Mouse (Mus musculus) liver, embryonic 14.5 days (tissue): ENCODE measurements at regions not wholly inside any gene's neighbourhood (a gene's known extent, or its start where the extent isn't known, plus 50 kb on each side); places are given as distances from the start of the nearest gene placed in this dataset.

Experiments used
- ATAC-seq: fragments of 200-750 bp; cut with Nextera tagmentation; 2 replicates; pipeline ENCODE4 v1.8.0; 2017; ENCODE audit warnings: moderate number of reproducible peaks, mild to moderate bottlenecking, moderate library complexity; ENCODE audit not compliant: insufficient read depth
- DNase-seq, 3 experiments: peaks; one replicate each; pipeline ENCODE4 v3.0.0-alpha.2; 2012 to 2013; ENCODE audit warnings: low read depth in 3 of 3, low spot score in 3 of 3
- H3K27ac ChIP-seq: fragments of 300-500 bp; sonication (generic); 2 replicates; pipeline ENCODE4 v1.5.1; 2014; ENCODE audit warnings: moderate library complexity, mild to moderate bottlenecking, control low read depth, inconsistent platforms
- H3K27me3 ChIP-seq: fragments of 300-500 bp; sonication (generic); 2 replicates; pipeline ENCODE4 v1.6.1; 2014; ENCODE audit warnings: mild to moderate bottlenecking, low read length, moderate library complexity; ENCODE audit not compliant: control insufficient read depth, insufficient read depth
- H3K36me3 ChIP-seq: fragments of 300-500 bp; sonication (generic); replicated peaks from 2 replicates; pipeline ENCODE4 v1.6.1; 2014; ENCODE audit warnings: low read depth; ENCODE audit not compliant: control insufficient read depth, insufficient read depth
- H3K4me1 ChIP-seq, 2 experiments: fragments of 200-500 bp in 1 of 2; fragments of 300-500 bp in 1 of 2; sonication (generic) in 1 of 2; replicated peaks; 2 replicates each; pipeline ENCODE4 v1.6.1; 2012 to 2014; ENCODE audit warnings: antibody characterized with exemption in 1 of 2, inconsistent platforms in 1 of 2, low read length in 1 of 2; ENCODE audit not compliant: control insufficient read depth in 2 of 2, insufficient read depth in 2 of 2
- H3K4me2 ChIP-seq: fragments of 300-500 bp; sonication (generic); 2 replicates; pipeline ENCODE4 v1.6.1; 2014; ENCODE audit warnings: low read depth, mild to moderate bottlenecking, control low read depth, moderate library complexity
- H3K4me3 ChIP-seq, 2 experiments: fragments of 200-500 bp in 1 of 2; fragments of 300-500 bp in 1 of 2; sonication (generic) in 1 of 2; 2 replicates each; pipeline ENCODE4 v1.5.1; 2012 to 2014; ENCODE audit warnings: low read depth in 2 of 2, low read length in 2 of 2, mild to moderate bottlenecking in 2 of 2, control low read depth in 1 of 2, inconsistent platforms in 1 of 2, moderate library complexity in 1 of 2; ENCODE audit not compliant: insufficient read depth in 1 of 2
- H3K9ac ChIP-seq: fragments of 300-500 bp; sonication (generic); replicated peaks from 2 replicates; pipeline ENCODE4 v1.6.1; 2014; ENCODE audit warnings: mild to moderate bottlenecking, control low read depth, moderate library complexity
- H3K9me3 ChIP-seq: fragments of 300-500 bp; sonication (generic); 2 replicates; pipeline ENCODE4 v1.6.1; 2016; ENCODE audit warnings: low read length, mixed read lengths; ENCODE audit not compliant: control insufficient read depth
- CTCF ChIP-seq: IDR thresholded peaks from 2 replicates; pipeline ENCODE4 v1.5.1; 2016; ENCODE audit warnings: antibody characterized with exemption, low read depth, control low read depth
- EP300 ChIP-seq: IDR thresholded peaks from 2 replicates; pipeline ENCODE4 v1.6.1; 2016; ENCODE audit warnings: antibody characterized with exemption, low read depth
- WGBS: fragments of 180-500 bp; shearing (Covaris S2); extraction: QIAGEN DNeasy Blood & Tissue Kit; methylation state at CpG from one replicate; pipeline ENCODE4 v1.1.7; 2014; ENCODE audit not compliant: insufficient replicate concordance; 5-methylcytosine and 5-hydroxymethylcytosine counted together

DNA sequence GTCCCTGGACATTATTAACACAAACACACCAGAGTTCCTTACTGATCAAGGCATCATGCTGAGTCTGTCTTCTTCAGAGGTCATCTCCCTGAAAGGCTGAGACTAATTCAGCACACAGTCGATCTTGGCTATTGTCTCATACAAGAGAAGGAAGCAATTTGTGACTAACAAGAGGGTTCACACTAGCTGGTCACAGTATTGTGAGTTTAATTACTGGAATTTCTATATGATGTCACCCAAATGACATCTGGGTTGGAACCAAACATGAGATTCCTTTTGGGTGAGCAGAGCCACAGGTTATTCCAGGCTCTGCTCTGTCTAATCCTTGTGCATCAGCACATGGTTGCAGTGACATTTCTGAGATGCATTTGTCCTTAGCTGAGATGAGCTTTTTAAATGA is 1728.9 kb upstream of the Gm7489 start:
- Histone ChIP-seq H3K9ac (no peak overlapping the region), H3K27ac (no peak overlapping the region), H3K36me3 (no peaks in the 10 kb centered on the region), H3K4me2 (no peak overlapping the region), H3K9me3 (no peaks in the 10 kb centered on the region), H3K27me3 (no peaks in the 10 kb centered on the region), H3K4me1 (no peaks in the 10 kb centered on the region; a peak in 1 of 4 replicates), H3K4me3 (no peak overlapping the region)
- no peak for DNase-seq
- no peak for ATAC-seq
- 31% methylated on average over 1 of the region's 1 CpGs for WGBS
- TF ChIP-seq CTCF (no peak), EP300 (no peak)

DNA sequence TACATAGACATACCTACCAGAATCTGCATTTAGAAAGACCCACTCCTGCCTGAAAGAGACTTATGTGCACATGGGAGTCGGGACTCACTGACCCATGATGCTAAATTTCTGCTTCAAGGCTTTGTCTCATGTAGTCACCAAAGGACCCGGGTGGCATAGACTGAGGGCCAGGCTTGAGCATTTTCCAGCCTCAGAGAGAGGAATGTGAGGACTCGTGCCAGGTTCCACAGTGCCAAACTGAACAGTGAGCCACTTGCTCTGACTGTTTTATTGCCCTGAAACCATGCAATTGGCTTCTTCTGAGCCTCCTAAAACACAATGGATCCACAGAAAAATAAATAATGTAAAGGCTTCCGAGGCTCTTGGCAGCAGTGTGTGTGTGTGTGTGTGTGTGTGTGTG is 1727.9 kb upstream of the Gm7489 start:
- Histone ChIP-seq H3K27ac (no peak overlapping the region), H3K4me1 (no peaks in the 10 kb centered on the region; a peak in 1 of 4 replicates), H3K4me3 (no peak overlapping the region), H3K36me3 (no peaks in the 10 kb centered on the region), H3K4me2 (no peak overlapping the region), H3K27me3 (no peaks in the 10 kb centered on the region), H3K9me3 (no peaks in the 10 kb centered on the region), H3K9ac (no peak overlapping the region)
- no peak for DNase-seq
- 40% methylated on average over 4 of the region's 4 CpGs for WGBS
- TF ChIP-seq CTCF (no peak), EP300 (no peak)
- no peak for ATAC-seq

DNA sequence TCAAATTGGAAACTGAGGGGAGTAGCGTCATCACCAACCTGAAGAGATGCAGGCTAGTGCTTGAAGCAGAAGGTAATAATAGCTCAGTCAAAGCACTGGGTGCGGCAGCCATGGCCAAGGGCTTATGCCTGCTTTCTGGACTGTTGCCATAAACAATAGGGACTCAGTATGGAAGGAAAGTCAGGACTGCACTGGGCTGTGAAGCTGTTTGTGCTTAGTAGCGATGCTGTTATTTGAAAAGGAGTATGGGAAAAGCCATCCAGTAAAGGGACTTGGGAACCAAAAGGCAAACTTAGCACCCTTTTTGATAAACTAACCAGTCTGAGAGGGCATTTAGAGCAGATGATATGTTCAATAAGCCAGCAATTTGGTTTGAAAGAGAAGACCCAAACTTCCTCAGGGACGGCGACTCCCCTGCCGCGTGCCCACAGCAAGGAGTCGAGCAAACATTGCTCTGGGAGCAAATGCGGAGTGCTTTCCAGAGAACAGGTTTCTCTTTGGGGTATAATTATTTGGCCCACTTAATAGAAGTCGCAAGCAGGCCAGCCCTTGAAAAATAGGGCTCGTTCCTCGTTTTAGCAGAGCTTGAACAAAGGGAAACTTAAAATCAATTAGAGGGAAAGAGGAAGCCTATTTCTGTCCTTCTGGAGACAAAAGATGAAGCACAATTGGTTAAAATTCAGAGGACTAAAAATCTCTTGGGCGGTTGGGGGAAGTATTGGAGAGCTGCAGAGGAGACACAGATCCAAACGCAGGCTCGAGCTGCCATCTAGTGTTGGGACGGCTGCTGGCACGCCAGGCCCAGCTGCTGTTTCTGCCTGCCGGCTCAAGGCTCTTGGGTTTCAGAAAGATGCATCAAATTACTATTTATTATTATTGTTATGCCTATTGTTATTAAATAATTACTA is 1724.3 kb upstream of the Gm7489 start:
- Histone ChIP-seq H3K4me3 (no peak overlapping the region), H3K27ac (no peak overlapping the region), H3K9me3 (no peaks in the 10 kb centered on the region), H3K4me2 (no peak overlapping the region), H3K27me3 (no peaks in the 10 kb centered on the region), H3K36me3 (no peaks in the 10 kb centered on the region), H3K9ac (no peak overlapping the region), H3K4me1 (peaks cover 4 to 5% of the 10 kb centered on the region in 2 experiments)
- no peak for ATAC-seq
- TF ChIP-seq CTCF (peak; percentile 85), EP300 (no peak)
- DNase-seq: peak in 2 of 3 experiments; percentile 12 to 20
- 28% methylated on average over 18 of the region's 18 CpGs for WGBS

DNA sequence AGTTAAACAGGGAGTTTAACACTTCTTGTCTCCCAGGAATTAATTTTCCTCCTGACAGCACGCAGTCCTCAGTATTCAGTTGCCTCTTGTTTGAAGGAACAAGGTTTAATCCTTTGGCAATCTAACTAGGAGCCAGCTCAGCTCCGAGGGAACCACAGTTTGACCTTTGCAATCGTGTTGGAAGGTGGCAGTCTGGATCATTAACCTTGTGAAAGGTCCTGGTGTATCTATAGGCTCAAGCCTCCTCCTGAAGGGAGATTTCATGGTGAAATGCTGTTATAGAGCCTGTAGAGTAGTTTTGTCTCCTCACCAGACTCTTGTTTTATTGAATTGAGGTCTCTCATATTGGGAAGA is 1723.6 kb upstream of the Gm7489 start:
- DNase-seq: no peak
- Histone ChIP-seq H3K27me3 (no peaks in the 10 kb centered on the region), H3K27ac (no peak overlapping the region), H3K9ac (no peak overlapping the region), H3K4me3 (no peak overlapping the region), H3K4me1 (peaks cover 9% of the 10 kb centered on the region in 2 experiments), H3K4me2 (no peak overlapping the region), H3K36me3 (no peaks in the 10 kb centered on the region), H3K9me3 (no peaks in the 10 kb centered on the region)
- 26% methylated on average over 3 of the region's 3 CpGs for WGBS
- ATAC-seq: no peak
- no peak for TF ChIP-seq CTCF

DNA sequence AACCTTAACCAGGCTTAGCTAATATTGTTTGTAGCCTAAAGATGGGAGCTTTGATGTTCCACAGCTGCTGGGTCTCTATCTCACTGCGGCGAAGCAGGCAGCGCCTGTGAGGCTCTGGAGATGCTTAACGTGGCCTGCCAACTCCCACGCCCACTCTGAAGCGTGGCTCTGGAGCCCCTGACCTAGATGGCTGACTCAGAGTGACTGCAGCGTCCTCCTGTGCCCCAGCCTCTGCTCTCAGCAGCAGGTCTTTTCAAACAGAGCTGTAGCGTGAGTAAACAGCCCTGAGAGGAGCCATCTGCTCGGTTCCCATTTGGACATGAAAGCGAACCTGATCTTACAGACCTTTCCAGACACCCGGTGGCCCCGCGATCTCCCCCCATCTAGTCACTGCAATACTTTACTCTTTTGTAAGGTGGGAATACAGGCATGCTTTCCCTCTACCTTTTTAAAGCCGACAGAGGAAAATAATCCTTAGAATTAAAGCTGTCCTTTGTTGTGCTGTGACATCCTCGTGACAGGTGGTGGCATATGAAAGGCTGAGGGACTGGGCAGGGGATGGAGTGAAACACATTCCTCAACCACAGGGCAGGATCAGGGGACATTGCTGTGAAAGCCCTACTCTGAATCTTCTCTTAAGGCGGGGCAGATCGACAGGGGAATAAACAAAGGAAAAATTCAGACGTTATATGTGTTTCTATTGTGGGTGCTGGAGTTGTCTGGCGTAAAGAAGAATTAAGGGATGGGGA is 1723.0 kb upstream of the Gm7489 start:
- Histone ChIP-seq H3K27ac (no peak overlapping the region), H3K9me3 (no peaks in the 10 kb centered on the region), H3K27me3 (no peaks in the 10 kb centered on the region), H3K4me3 (no peak overlapping the region), H3K36me3 (no peaks in the 10 kb centered on the region), H3K4me1 (peaks cover 14 to 15% of the 10 kb centered on the region in 2 experiments), H3K4me2 (no peak overlapping the region), H3K9ac (no peak overlapping the region)
- TF ChIP-seq CTCF: no peak
- no peak for TF ChIP-seq EP300
- ATAC-seq: no peak
- DNase-seq: no peak
- WGBS: 44% methylated on average over 19 of the region's 19 CpGs
